Mouse (Mus musculus) G1E (cell line): ENCODE measurements around the gene Sfxn1. TPM values are rescaled to one million over a fixed set of nuclear protein-coding genes. Genes with fewer than 3 reads are reported as not detected.

Source experiments
- ATAC-seq: 2 replicates; pipeline ENCODE4 v1.8.0; 2016; ENCODE audit warnings: mild to moderate bottlenecking; ENCODE audit not compliant: insufficient number of reproducible peaks, poor library complexity, low FRiP score, severe bottlenecking; ENCODE audit errors: extremely low read depth
- DNase-seq: peaks from one replicate; pipeline ENCODE4 v3.0.0; 2012; ENCODE audit warnings: low spot score
- H3K27me3 ChIP-seq: 2 replicates; pipeline ENCODE4 v1.6.1; 2012; ENCODE audit warnings: mild to moderate bottlenecking, low read length, inconsistent platforms; ENCODE audit not compliant: insufficient read depth
- H3K36me3 ChIP-seq: replicated peaks from 2 replicates; pipeline ENCODE3; 2012; ENCODE audit warnings: mild to moderate bottlenecking, inconsistent platforms
- H3K4me1 ChIP-seq: 2 replicates; pipeline ENCODE4 v1.6.1; 2012; ENCODE audit warnings: low read depth, low read length, inconsistent platforms, mixed read lengths; ENCODE audit not compliant: insufficient read depth
- H3K4me3 ChIP-seq: 2 replicates; pipeline ENCODE4 v1.5.1; 2012; ENCODE audit warnings: low read depth, mild to moderate bottlenecking, inconsistent platforms, low read length, moderate library complexity, mixed read lengths
- H3K9me3 ChIP-seq: replicated peaks from 2 replicates; pipeline ENCODE4 v1.6.1; 2012; ENCODE audit warnings: inconsistent platforms
- CTCF ChIP-seq: IDR thresholded peaks from 2 replicates; pipeline ENCODE4 v1.5.1; 2012; ENCODE audit warnings: low read depth, low read length, inconsistent platforms, mixed read lengths
- GATA1 ChIP-seq: IDR thresholded peaks from 2 replicates; pipeline ENCODE4 v1.6.1; 2012; ENCODE audit warnings: borderline replicate concordance, low read length, inconsistent platforms, mixed read lengths
- GATA2 ChIP-seq: IDR thresholded peaks from 2 replicates; pipeline ENCODE4 v1.6.1; 2012; ENCODE audit warnings: low read depth, low read length, inconsistent platforms, borderline replicate concordance
- POLR2AphosphoS5 ChIP-seq: IDR thresholded peaks from 2 replicates; pipeline ENCODE4 v1.6.1; 2012; ENCODE audit warnings: low read depth, low read length, inconsistent platforms; ENCODE audit not compliant: insufficient replicate concordance
- TAL1 ChIP-seq: conservative IDR thresholded peaks from 2 replicates; pipeline ENCODE4 v1.6.1; 2012; ENCODE audit warnings: low read depth, low read length, inconsistent platforms, mixed read lengths
- polyA plus RNA-seq: library from polyadenylated mRNA; stranded (reverse); fragments of >175 nt; gene quantifications from 2 replicates; pipeline ENCODE4 v1.2.3, GENCODE M21; 2012
- total RNA-seq, 2 experiments: library from RNA; stranded (forward) in 1 of 2; stranded (reverse) in 1 of 2; fragments of 200-1000 nt in 1 of 2; fragments of >200 nt in 1 of 2; fragmentation: Nextera tagmentation in 1 of 2; gene quantifications; 2 replicates each; pipeline ENCODE4 v1.2.3; 2014 to 2017

The Sfxn1 gene
- total and polyA plus RNA-seq, 3 experiments = 27.8 to 150 (median 89.2) TPM

DNA sequence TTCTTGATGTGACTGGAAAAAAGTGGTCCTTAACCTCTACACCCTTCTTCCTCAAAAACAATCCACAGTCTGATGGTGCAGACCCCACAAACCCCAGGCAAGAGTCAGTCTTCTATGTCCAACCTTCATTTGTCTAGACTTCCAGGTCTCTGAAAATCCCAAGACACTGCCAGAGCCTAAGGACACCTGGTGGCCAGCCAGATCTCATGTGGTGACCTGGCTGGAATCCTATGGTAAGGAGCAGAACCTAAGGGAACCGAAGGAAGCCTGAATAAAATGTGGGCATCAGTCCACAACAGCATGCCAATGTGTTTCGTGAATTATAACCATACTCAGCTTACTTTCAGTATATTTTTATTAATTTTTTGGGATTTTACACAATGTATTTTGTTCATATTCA, 31.4 kb upstream of the Sfxn1 start:
- Histone ChIP-seq H3K4me3 (no peak overlapping the region), H3K27me3 (no peaks in the 10 kb centered on the region), H3K9me3 (no peaks in the 10 kb centered on the region; the same call in 1 of the 2 replicates), H3K36me3 (no peaks in the 10 kb centered on the region), H3K4me1 (no peaks in the 10 kb centered on the region)
- no peak for DNase-seq
- ATAC-seq = no peak
- TF ChIP-seq GATA2 = no peak
- no peak for TF ChIP-seq TAL1
- TF ChIP-seq CTCF = no peak
- no peak for TF ChIP-seq POLR2AphosphoS5
- no peak for TF ChIP-seq GATA1

DNA sequence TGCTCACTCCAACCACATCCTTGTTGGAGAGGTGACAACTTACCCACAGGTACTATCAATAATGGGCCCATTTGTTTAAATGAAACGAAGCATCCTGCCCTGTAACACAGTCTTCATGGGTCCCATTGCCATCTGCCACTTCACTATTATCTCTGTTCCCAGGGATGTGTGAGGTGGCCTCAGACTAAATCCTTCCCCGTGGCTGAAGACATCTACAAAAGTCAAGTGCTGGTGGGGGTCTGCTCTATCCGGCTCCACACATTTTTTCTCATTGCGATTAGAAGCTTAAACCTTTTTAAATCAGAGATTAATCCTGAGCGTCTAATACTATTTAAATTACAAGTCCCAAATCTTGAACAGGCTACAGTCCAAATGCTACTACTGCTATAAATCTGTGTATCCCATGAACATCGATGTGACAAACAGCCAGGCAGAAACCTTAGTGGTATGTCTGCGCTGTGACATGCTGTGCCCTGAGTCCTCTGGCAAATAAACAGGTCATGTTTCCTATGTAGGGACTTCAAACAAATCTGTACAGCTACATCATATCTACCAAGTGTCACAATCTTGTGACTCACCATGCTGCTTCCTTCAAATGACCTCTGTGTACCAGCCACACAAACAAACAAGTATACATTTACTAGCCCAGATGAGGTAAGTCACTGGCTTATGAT, 22.9 kb upstream of the Sfxn1 start:
- Histone ChIP-seq H3K36me3 (no peaks in the 10 kb centered on the region), H3K9me3 (no peaks in the 10 kb centered on the region), H3K27me3 (no peaks in the 10 kb centered on the region), H3K4me1 (no peaks in the 10 kb centered on the region), H3K4me3 (no peak overlapping the region)
- no peak for DNase-seq
- TF ChIP-seq CTCF (no peak), TAL1 (no peak), GATA1 (no peak), GATA2 (no peak), POLR2AphosphoS5 (no peak)
- ATAC-seq = no peak

DNA sequence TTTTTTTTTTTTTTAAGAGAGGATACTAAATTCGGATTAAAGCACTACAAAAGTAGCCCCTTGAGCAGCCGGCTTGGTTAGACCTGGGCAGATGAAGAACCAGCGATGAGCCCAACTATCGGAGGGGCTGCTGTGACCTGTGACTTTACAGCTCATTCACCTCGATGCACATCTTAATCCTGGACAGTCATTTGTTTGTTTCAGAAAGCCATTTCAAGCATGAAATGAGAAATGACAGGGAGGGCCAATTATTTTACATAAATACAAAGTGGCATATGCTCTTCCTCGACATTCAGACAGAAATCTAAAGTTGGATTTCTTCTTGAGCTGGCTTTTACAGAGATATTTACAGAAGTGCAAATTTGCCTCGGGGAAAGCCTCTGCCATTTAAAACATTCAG, 20.0 kb upstream of the Sfxn1 start:
- no peaks in the 10 kb centered on the region for H3K4me1 ChIP-seq
- no peak overlapping the region for H3K4me3 ChIP-seq
- no peak for ATAC-seq
- TF ChIP-seq CTCF = no peak
- no peak for TF ChIP-seq GATA2
- no peak for TF ChIP-seq GATA1
- TF ChIP-seq TAL1 = no peak
- TF ChIP-seq POLR2AphosphoS5 = no peak
- no peak for DNase-seq
- H3K36me3 ChIP-seq = no peaks in the 10 kb centered on the region
- H3K27me3 ChIP-seq = no peaks in the 10 kb centered on the region
- H3K9me3 ChIP-seq = 0 out of 2 replicates have a peak, but pooled peaks cover 7% of the 10 kb centered on the region

DNA sequence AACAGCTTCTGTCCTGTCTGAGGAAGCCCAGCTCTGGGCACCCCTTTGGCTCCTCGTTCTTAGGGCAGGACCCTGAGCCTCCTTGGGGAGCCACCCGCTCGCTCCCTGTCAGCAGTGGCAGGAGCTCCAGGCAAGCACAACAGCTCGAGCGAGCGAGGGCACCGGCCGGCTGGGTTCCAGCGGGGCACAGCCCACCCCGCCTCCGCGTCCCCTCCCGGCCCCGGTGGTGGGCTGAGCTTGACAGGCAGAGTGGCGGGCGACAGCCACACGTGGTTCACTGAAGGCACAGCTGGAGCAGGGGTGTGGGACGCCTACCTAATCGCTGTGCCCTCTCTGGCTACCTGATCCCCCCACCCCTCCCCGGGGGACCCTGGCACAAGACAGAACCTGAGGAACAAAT, 16.7 kb upstream of the Sfxn1 start:
- no peaks in the 10 kb centered on the region for H3K4me1 ChIP-seq
- no peaks in the 10 kb centered on the region for H3K27me3 ChIP-seq
- no peak overlapping the region for H3K4me3 ChIP-seq
- DNase-seq (no peak), ATAC-seq (no peak)
- no peaks in the 10 kb centered on the region for H3K36me3 ChIP-seq
- 0 out of 2 replicates have a peak, but pooled peaks cover 7% of the 10 kb centered on the region for H3K9me3 ChIP-seq
- no peak for TF ChIP-seq TAL1
- TF ChIP-seq GATA1 = no peak
- no peak for TF ChIP-seq POLR2AphosphoS5
- no peak for TF ChIP-seq CTCF
- TF ChIP-seq GATA2 = no peak

DNA sequence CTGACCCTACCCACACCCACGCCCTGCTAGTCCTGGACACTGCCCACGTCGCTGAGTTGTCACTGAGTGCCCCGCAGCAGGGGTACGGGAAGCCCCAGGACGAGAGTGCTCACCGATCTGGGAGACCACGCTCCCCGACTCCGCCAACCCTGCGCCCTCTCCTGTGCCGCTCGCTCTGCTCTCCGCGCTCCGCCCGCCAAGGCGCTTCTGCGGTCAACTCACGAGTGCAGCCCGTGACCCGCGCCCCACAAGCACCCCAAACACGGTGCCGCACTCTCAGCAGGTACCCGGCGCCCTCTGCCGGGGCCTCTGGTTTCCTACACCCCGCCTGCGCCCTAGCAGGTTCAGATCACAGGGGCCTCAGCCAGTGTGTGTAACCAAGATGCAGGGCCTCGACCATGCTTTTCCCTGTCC, 16.2 kb upstream of the Sfxn1 start, which contains the start of gene Drd1:
Drd1 (minus strand) TSS at position 258 of the 414 bp plus-strand sequence.
- Histone ChIP-seq H3K4me3 (no peak within 1 kb of the TSS), H3K36me3 (no peaks in the 10 kb centered on the region), H3K9me3 (0 out of 2 replicates have a peak, but pooled peaks cover 7% of the 10 kb centered on the region), H3K4me1 (no peaks in the 10 kb centered on the region), H3K27me3 (no peaks in the 10 kb centered on the region)
- ATAC-seq = no peak
- DNase-seq = no peak
- TF ChIP-seq CTCF = no peak
- no peak for TF ChIP-seq GATA2

DNA sequence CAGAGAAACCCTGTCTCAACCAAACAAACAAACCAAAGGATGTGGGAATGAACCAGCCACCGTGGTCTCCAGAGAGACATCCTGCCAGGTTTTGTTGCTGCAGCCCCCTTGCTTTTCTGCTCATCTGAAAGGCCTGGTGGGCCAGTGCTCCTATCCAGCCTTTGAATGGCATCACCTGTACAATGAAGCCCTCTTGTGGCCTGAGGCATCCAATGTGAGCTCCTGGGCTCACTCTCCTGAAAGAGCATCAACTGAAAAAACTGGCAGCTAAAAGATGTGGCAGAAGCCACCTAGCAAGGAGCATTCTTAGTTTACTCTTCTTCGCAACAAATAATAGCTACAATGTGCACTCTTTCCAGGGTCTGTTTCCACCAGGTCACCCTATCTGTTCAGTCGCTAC, 9.6 kb upstream of the Sfxn1 start:
- TF ChIP-seq POLR2AphosphoS5 = no peak
- no peak for DNase-seq

More for the DNA sequence above, 9.6 kb upstream of the Sfxn1 start:
- Histone ChIP-seq H3K4me3 (no peak overlapping the region), H3K9me3 (no peaks in the 10 kb centered on the region), H3K36me3 (no peaks in the 10 kb centered on the region), H3K27me3 (peaks cover 15% of the 10 kb centered on the region), H3K4me1 (no peaks in the 10 kb centered on the region)
- ATAC-seq = no peak
